Mouse (Mus musculus) naive thymus-derived CD4-positive, alpha-beta T cell, adult 2 months (primary cell): ENCODE measurements at regions not wholly inside any gene's neighbourhood (a gene's known extent, or its start where the extent isn't known, plus 50 kb on each side); places are given as distances from the start of the nearest gene placed in this dataset.

Source experiments
- DNase-seq: peaks from one replicate; pipeline ENCODE4 v3.0.0-alpha.2; 2011; ENCODE audit warnings: low read depth

GRCm38 (mm10) chr1:193572827-193573226 is 202.7 kb upstream of the Camk1g start:
- DNase-seq: no peak

- DNase-seq: no peak
Observed at GRCm38 (mm10) chr1:193572411-193572810, 202.3 kb upstream of the Camk1g start.

GRCm38 (mm10) chr1:193571088-193571487 is 201.0 kb upstream of the Camk1g start:
- DNase-seq: no peak

DNA sequence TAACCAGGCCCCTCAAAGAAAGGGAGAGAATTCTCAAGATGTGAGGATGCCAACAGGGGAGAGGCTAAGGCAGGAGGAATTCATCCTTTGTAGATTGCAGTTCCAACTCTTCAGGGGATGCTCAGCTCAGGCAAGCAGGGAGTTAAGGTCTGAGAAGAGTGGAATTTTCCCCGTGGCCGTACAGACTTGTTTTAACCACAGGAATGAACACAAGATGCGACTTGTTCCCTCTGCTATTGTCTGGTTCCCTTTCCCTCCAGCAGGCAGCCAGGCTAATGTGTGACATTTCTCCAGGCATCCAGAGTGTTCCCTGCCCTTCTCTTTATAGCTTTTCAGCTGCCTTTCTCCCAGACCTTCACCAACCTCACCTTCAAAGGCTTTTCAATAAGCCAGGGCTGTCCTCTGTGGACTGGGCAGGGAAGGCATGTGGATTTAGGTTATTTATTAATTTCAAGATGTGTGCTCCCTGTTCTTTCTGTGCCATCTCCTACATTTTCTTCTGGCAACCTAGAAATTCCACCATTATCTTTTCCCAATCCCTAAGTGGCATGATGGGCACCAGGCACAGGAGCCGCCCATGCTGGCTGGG is 198.6 kb upstream of the Camk1g start:
- DNase-seq: no peak

DNA sequence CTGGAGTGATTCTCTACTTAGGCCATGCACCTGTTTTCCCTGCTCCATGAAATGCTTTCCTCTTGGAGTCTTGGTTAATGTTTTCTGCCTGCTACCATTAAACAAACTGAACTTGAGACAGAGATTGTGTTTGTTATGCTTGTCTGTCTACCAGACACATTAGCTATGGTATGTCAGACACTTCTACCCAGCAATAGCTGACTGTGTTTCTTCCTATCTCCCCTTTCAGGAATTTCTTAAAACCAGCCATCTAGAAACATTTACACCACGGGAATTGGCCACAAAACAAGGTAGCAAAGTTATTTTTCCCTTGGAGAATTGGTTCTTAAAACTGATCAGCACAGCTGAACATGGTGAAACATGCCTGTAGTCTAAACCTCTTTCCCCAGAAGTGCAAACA is 197.1 kb upstream of the Camk1g start:
- no peak for DNase-seq

DNA sequence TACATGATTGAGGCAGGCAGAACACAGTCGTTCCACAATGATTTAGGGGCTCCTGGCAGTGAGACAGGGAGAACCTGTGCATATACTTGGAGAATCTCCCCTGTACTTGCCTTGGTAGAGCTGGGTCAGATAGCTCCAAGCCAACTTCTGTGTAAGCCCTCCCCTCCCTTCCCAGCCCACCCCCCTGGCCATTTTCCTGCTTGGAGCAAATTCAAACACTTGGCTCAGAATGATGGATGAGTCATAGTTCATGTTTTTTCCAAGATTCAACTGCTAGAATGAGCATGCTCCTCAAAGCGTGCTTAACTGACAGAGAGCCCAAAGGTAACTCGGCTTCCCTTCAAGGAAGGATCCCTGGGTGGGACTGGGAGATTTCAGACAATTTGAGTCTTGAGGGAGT is 194.1 kb upstream of the Camk1g start:
- no peak for DNase-seq

- DNase-seq: no peak
Observed at GRCm38 (mm10) chr1:193562242-193562641, 192.1 kb upstream of the Camk1g start.

DNA sequence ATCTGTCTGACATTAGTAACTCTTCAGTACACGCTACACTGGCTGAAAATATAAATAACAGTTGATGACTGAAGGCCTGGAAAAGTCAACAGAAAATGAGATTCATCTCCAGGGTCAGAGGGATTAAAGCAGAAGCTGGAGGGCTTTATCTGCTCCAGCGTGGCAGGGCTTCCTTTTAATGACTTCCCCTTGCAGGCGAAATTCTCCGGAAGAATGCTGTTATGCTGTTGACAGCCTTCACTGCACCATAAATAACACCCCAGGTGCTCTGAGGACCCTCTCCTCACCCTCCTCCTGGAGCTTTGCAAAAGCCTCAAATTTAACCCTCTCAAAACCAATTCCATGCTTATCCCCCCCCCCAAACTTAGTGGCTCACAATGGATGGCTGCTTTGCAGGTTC is 188.0 kb upstream of the Camk1g start:
- DNase-seq: no peak

GRCm38 (mm10) chr1:193554731-193555130 is 184.6 kb upstream of the Camk1g start:
- no peak for DNase-seq

DNA sequence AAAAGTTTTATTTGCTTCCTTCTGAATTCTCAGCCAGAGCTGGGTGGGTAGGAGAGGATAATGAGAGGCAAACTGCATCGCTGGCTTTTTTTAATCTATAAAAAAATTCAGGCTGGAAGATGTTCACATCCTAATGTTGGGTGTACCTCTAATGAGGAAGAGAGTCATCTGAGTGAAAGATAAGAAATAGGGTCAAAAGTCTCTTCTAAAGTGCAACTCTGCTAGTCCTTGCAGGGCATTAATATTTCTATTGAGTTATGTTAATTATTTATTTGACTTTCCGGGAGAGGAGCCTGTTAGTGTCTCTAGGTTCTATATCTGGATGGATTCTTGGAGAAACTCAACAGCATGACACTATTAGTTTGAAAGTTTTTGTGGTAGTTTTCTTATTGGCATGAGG is 182.2 kb upstream of the Camk1g start:
- no peak for DNase-seq

DNA sequence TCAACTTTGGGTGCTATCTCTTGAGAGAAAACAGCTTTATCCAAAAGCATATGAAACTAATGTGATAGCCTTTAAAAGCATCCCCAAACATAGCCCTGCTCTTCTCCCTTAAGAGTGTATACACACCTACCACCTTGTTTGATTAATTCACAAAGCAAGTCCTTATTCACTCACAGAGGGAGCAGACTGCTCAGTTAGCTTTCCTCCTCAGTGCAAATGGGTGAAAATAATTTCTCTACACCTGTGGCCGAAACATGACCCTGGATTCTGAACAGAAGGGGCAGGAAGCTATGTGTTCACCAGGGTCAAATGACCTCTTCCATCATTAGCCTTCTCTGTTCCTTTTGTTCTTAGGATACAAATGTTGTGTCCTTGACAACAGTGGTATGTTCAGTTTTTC is 181.2 kb upstream of the Camk1g start:
- DNase-seq: no peak

DNA sequence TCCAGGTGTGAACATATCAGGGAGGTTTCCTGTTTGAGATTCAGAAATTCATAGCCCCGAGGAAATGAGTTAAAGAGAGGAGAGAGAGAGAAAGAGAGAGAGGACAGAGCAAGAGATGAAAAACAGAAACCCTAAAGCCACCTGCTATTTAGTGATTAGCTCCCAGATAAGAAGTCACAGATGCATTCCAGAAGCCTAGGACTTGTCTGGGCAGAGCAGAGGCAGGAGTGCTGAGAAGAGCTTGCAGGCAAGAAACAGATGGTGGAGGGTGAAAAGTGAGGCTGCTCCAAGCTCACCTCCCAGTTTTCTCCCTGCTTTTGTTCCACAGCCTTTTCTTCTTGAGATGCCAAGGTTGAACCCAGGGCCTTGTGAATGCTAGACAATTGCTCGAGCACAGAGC is 180.7 kb upstream of the Camk1g start:
- no peak for DNase-seq

DNA sequence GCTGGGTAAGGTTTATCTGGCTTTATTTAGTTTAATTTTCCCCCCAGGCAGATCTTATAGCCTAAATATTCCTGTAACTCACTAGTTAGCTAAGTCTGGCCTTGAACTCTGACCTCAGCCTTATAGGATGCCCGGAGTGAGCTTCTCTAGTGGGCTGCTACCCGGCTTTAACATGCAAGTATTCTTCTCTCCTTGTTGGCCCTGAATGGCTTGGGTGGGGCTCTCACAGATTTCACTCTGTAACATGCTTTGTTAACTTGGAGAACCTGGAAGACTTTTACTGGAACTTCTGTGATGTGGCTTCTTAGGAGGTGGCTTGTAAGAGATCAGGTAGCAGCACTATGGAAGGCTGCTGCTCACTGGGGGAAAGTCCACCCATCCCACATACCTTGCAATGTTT is 177.3 kb upstream of the Camk1g start:
- no peak for DNase-seq

DNA sequence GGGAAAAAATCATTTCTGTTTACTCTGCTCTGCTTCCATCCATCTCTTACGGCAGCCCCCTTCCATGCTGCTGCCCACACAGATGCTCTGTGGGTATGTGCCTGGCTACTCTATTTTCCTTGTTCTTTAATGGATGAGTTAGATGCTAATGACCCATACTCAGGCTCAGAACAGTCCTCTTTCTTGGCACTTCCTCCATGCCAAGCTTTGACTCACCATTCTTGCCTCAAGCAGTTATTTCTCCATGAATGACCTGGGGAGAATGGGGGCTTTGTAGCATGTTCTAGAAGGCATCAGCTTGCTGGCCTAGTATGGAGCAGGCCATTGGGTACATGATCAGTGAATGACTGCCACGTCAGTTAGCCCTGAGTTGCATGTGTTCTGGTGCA is 175.9 kb upstream of the Camk1g start:
- DNase-seq: no peak

DNA sequence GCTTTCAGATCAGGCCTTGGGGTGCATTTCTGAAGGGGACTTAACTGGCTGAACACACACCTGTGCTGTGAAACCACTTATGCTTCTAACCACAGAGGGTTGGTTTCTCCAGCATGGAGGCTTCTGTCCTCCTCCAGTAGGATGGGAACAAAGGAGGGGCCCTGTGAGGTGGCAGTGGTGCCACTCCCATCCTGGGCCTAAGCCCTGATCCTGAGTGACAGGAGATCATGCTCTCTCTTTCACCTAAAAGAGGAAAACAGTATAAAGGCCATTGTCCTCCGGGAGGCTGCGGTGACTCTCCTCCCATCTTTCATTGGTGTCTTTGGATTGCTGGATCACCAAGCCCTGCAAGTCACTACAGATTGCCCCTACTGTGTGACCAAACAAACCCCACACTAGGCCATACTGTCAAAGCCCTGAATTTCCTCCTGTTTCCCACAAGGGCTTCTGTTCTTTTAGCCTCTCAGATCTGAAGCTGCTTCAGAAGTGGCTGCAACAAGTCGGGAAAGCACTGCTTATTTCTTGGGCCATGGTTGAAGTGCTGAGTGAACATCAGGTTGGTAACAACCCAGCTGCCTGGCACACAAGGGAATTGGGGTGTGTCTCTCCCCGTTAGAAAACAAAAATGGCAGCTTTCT is 175.4 kb upstream of the Camk1g start:
- DNase-seq: no peak

GRCm38 (mm10) chr1:193544804-193545203 is 174.7 kb upstream of the Camk1g start:
- no peak for DNase-seq

DNA sequence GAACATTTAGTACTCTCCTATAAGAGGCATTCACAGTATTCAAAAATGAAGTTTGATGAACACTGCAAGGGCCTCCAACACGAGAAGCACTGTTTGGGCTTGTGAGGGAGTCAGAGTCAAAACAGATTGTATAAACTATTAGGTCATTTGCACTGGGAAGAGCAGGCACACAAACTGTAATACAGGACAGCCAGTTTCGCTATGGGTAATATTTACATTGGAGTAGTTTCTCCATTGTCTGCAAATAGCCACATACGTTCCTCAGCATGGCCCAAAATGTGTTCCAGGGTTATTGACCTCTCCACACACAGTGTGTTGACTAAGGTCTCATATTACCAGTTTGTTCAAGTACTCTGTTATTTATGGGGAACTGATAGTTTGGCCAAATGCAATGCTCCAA is 173.7 kb upstream of the Camk1g start:
- DNase-seq: no peak

- no peak for DNase-seq
Observed at GRCm38 (mm10) chr1:193543284-193543683, 173.2 kb upstream of the Camk1g start.

GRCm38 (mm10) chr1:193541934-193542580 is 172.0 kb upstream of the Camk1g start:
- no peak for DNase-seq

GRCm38 (mm10) chr1:193541281-193541680 is 171.2 kb upstream of the Camk1g start:
- no peak for DNase-seq

DNA sequence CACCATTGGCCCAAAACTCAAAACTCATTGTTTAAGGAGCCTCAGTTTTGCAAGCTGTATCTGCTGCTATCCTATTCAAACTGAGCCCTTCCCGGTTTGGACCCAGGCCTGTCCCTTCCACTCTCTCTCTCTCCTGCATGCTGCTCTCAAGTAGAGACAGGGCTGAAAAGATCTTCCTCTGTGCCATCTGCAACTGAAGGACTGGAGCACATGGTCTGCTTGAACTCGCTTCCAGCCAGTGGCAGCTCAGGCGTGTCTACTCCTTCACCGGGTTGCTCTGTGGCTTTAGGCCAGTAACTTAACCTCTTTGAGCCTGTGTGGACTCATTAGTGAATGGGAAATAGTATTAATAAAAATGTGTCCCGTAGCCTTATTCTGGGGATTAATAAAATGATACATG is 170.4 kb upstream of the Camk1g start:
- DNase-seq: no peak

- no peak for DNase-seq
Observed at GRCm38 (mm10) chr1:193539261-193539660, 169.2 kb upstream of the Camk1g start.

- no peak for DNase-seq
Observed at GRCm38 (mm10) chr1:193538425-193538824, 168.3 kb upstream of the Camk1g start.

- DNase-seq: no peak
Observed at GRCm38 (mm10) chr1:193537616-193538015, 167.5 kb upstream of the Camk1g start.
